Mouse (Mus musculus) midbrain, embryonic 10.5 days (tissue): ENCODE results near the gene Kif1bp. TPM values are rescaled to one million over a fixed set of nuclear protein-coding genes. Genes with fewer than 3 reads are reported as not detected.

Experiments
- DNase-seq: peaks from one replicate; pipeline ENCODE4 v3.0.0-alpha.2; 2017; ENCODE audit warnings: low spot score
- H3K27ac ChIP-seq: fragments of 300-500 bp; sonication (generic); replicated peaks from 2 replicates; pipeline ENCODE4 v1.5.1; 2016; ENCODE audit warnings: mild to moderate bottlenecking
- H3K27me3 ChIP-seq: fragments of 300-500 bp; sonication (generic); 2 replicates; pipeline ENCODE4 v1.6.1; 2016; ENCODE audit warnings: low read depth, mild to moderate bottlenecking; ENCODE audit not compliant: poor library complexity, severe bottlenecking
- H3K36me3 ChIP-seq: fragments of 300-500 bp; sonication (generic); 2 replicates; pipeline ENCODE4 v1.6.1; 2016; ENCODE audit warnings: mild to moderate bottlenecking, moderate library complexity
- H3K4me1 ChIP-seq: fragments of 300-500 bp; sonication (generic); 2 replicates; pipeline ENCODE4 v1.6.1; 2016
- H3K4me3 ChIP-seq: fragments of 300-500 bp; sonication (generic); 2 replicates; pipeline ENCODE4 v1.5.1; 2016; ENCODE audit warnings: mild to moderate bottlenecking, moderate library complexity
- H3K9me3 ChIP-seq: fragments of 300-500 bp; sonication (generic); replicated peaks from 2 replicates; pipeline ENCODE4 v1.6.1; 2016; ENCODE audit warnings: mild to moderate bottlenecking
- WGBS: fragments of 180-500 bp; shearing (Covaris S2); methylation state at CpG from one replicate; pipeline ENCODE4 v1.1.7; 2016; 5-methylcytosine and 5-hydroxymethylcytosine counted together
- polyA plus RNA-seq: library from polyadenylated mRNA; unstranded; fragments of >200 nt; fragmentation: Nextera tagmentation; extraction: Ambion mirVana; gene quantifications from 2 replicates; pipeline ENCODE4 v1.2.1, GENCODE M21; 2016

The Kif1bp gene
- polyA plus RNA-seq, 1 experiment from 2014 or later, result 39.5 TPM

DNA sequence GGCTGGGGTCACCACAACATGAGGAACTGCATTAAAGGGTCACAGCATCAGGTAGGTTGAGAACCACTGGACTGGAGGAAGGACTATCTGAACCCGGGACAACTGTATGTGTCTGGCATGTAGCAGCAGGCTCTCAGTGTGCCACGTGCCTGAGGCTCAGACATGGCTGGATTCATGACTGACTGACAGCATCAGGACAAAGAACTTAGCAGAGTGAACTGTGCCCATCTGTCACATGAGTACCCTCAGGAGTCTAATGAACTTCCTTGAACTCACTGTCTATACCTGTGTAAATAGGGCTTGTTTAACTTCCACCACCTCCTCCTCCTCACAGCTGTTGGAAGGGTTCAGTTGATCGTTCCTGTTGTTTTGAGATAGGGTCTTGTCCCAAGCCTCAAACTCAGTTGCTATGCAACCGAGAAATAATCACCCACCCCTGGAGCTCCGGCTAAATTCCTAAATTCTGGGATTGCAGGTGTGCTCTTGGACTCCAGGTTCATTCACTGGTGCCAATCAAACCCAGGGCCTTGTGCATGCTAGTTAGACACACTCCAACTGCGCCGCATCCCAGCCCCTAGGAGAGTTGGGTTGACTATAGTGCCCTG, 55.8 kb downstream of the Kif1bp start:
- no peak overlapping the region for H3K27ac ChIP-seq
- DNase-seq, result no peak
- H3K9me3 ChIP-seq, result no peaks in the 10 kb centered on the region
- no peak overlapping the region for H3K4me3 ChIP-seq
- H3K36me3 ChIP-seq, result no peaks in the 10 kb centered on the region
- no peaks in the 10 kb centered on the region for H3K4me1 ChIP-seq
- WGBS, result 86% methylated on average over 7 of the region's 7 CpGs
- no peaks in the 10 kb centered on the region for H3K27me3 ChIP-seq

DNA sequence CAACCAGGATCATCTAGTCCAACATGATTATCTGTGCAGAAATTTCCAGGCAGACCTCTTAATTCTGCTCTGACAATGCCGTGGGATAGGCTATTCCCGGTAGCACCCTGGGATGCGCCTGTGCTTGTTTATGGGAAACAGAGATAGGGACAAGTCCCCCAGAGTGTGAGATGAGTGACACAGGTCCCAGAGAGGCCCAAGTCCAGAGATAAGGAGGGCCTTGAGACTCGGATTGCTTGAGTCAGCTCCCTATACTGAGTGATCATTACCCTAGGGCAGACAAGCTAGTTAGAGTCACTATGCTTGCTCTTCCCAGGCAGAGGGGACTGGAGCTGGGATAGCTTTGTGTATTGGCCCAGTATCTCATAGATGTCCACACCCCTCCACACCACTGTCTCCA, 56.5 kb downstream of the Kif1bp start:
- Histone ChIP-seq H3K27me3 (no peaks in the 10 kb centered on the region), H3K4me3 (no peak overlapping the region), H3K27ac (no peak overlapping the region), H3K36me3 (no peaks in the 10 kb centered on the region), H3K4me1 (no peaks in the 10 kb centered on the region), H3K9me3 (no peaks in the 10 kb centered on the region)
- no peak for DNase-seq
- WGBS, result 70% methylated on average over 4 of the region's 4 CpGs

DNA sequence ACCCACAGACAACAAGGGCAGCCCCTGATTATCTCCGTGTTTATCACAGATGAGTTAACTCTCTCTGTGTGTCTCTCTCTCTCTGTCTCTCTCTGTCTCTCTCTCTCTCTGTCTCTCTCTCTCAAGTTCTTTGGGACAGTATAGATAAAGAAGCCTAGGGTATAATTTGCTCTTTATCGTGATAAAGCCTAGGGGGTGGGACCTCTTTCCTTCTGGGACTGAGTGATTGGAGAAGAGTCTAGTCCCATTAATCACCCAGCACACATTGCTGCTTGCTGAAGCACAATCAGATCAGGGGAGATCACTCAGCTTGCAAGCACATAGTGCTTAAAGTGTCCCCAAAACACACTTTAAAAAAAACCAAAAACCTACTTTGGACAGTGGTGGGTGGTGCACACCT, 57.3 kb downstream of the Kif1bp start:
- H3K36me3 ChIP-seq, result no peaks in the 10 kb centered on the region
- no peak for DNase-seq
- no peaks in the 10 kb centered on the region for H3K9me3 ChIP-seq
- 75% methylated on average over 2 of the region's 2 CpGs for WGBS
- H3K27me3 ChIP-seq, result no peaks in the 10 kb centered on the region
- no peak overlapping the region for H3K4me3 ChIP-seq
- H3K4me1 ChIP-seq, result no peaks in the 10 kb centered on the region
- H3K27ac ChIP-seq, result no peak overlapping the region

DNA sequence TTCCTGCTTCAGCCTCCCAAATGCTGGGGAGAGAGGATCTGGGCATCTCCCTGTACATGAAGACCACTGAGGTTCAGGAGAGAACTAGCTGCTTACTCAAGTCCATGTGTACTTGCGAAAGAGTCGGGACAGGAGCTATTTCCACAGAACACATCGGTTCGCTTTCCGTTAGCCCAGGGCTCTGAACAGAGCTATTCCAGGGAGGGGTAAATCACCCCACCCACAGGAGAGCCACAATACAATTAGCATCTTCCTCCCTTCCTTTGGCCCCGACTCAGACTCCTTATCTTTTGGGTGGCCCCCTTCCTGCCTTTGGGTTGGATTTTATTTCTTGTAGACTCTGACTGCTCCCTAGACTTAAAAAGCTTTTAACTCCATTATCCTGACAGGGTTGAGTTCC, 60.7 kb downstream of the Kif1bp start:
- Histone ChIP-seq H3K9me3 (no peaks in the 10 kb centered on the region), H3K4me3 (no peak overlapping the region), H3K27me3 (no peaks in the 10 kb centered on the region), H3K27ac (no peak overlapping the region), H3K4me1 (no peaks in the 10 kb centered on the region), H3K36me3 (no peaks in the 10 kb centered on the region)
- DNase-seq, result no peak
- 84% methylated on average over 6 of the region's 6 CpGs for WGBS

DNA sequence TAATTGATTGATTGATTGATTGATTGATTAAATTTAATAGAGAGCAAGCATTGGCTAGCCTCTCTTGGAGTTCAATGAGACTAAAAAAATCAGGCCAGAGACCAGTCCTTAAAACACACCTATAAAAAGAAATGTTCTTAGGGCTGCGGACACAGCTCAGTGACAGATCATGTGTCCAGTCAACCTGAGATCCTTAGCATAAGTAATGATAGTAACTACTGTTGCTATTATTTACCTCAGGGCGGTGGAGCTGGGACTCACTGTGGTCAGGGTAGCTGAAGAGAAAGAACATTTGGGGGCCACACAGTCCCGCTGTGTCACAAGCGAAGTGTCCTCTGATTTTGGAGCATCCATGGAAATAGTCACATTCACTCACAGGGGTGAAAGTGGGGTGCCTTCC, 65.4 kb downstream of the Kif1bp start:
- H3K27me3 ChIP-seq, result peaks cover 16% of the 10 kb centered on the region
- no peaks in the 10 kb centered on the region for H3K9me3 ChIP-seq
- no peaks in the 10 kb centered on the region for H3K36me3 ChIP-seq
- 92% methylated on average over 4 of the region's 4 CpGs for WGBS
- H3K27ac ChIP-seq, result no peak overlapping the region
- no peak overlapping the region for H3K4me3 ChIP-seq
- peaks cover 10% of the 10 kb centered on the region for H3K4me1 ChIP-seq
- DNase-seq, result no peak

DNA sequence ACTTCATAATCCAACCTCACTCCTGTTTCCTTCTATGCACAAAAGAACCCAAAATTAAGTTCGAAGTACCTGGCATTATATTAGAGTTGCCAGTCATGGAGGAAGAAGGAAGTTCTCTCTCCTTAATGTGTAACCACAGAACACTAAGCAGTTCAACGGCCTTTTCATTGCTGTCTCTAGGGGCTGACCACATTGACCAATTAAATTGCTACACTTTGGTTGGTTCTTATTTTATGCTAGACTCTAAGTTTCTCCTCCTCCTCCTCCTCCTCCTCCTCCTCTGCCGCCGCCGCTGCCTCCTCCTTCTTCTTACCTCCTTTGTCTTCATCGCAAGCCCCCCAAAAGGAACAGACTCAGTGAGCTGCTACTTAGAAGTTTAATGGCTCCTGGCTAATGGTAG, 66.7 kb downstream of the Kif1bp start:
- WGBS, result 75% methylated on average over 6 of the region's 6 CpGs
- no peak for DNase-seq
- Histone ChIP-seq H3K36me3 (no peaks in the 10 kb centered on the region), H3K4me1 (peaks cover 12% of the 10 kb centered on the region), H3K27me3 (peaks cover 27% of the 10 kb centered on the region), H3K9me3 (no peaks in the 10 kb centered on the region), H3K27ac (no peak overlapping the region), H3K4me3 (no peak overlapping the region)

DNA sequence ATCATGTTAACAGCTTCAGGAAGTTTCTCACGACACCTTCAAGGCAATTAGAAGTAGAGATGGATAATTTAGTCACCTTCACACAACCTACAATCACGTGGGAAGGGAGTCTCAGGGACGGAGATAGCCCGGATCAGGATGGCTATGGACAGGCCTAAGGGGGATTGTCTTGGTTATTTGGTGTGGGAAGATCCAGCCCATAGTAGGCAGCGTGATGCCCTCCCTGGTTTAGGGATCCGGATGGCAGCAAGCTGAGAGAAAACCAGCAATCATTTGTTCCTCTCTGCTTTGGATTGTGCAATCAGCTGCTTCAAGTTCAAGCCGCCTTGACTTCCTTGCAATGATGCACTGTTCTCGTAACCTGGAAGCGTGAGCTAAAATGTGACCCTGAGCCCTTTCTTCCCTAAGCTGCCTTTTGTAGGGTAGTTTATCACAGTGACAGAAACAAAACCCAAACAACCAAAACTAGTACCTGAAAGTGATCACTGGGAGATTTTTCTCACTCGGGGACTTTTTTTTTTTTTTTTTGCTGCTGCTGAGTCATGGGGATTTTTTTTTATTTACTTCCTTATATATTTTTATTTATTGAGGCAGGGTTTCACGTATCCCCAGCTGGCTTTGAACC, 69.1 kb downstream of the Kif1bp start:
- Histone ChIP-seq H3K27ac (no peak overlapping the region), H3K27me3 (peaks cover 27% of the 10 kb centered on the region), H3K4me1 (peaks cover 12% of the 10 kb centered on the region), H3K36me3 (no peaks in the 10 kb centered on the region), H3K9me3 (no peaks in the 10 kb centered on the region), H3K4me3 (no peak overlapping the region)
- WGBS, result 71% methylated on average over 11 of the region's 11 CpGs
- no peak for DNase-seq

DNA sequence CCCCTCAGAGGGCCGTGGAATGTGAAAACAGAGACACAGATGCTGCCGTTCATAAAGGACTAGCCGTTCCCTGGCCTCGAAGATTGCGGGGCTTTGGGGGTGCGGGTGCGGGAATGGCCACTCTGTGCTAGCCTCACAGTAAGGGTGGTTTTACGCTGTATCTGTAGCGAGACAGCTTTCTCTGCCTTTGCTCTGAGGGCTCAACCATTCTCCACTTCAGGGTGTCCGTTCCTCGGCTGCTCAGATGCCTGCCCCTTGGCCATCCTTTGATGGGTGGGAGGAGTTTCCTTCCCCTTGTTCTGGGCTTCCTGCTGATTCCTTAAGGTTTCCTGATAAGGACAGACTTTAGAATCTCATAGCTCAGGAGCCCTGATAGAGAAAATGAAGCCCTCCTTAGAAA, 69.8 kb downstream of the Kif1bp start:
- 16% methylated on average over 11 of the region's 11 CpGs for WGBS
- DNase-seq, result no peak

DNA sequence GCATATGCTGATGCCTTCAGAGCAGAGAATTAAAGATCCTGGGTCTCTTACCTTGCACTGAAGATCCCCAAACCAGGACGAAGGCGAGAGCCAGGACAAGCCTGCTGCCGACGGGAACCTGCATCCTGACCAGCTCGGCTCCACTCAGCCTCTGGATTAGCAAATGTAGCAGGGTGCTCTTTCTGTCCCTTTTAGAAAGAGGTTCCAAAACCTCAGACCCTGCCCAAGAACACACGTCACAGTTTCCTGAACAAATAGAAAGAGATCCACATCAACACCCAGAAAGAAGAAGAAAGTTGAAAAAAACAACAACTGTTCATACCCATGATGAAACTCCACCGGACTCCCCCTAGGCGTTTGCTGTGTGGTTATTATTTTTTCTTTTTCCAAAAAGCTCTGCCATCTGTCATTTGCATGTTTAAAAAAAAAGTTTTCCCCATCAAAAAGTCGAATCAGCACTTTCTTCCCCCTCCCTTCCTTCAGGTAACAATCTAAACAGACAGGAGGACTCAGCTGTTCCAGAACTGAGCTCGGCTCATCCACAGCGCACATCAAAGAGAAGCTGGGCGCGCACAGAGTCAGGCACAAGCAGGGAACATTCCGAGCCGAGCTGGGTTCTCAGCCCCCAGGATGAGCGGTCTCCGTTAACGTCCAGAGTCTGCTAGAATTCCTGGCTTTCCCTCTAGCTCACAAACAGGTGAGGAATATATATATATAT, 70.5 kb downstream of the Kif1bp start:
- peak; percentile 22 for DNase-seq
- no peak overlapping the region for H3K27ac ChIP-seq
- peaks cover 27% of the 10 kb centered on the region for H3K27me3 ChIP-seq
- H3K4me3 ChIP-seq, result peak overlapping the region; percentile 43
- no peaks in the 10 kb centered on the region for H3K9me3 ChIP-seq
- no peaks in the 10 kb centered on the region for H3K36me3 ChIP-seq
- H3K4me1 ChIP-seq, result peaks cover 12% of the 10 kb centered on the region
- WGBS, result 18% methylated on average over 18 of the region's 18 CpGs

More for the DNA sequence above, 69.8 kb downstream of the Kif1bp start:
- Histone ChIP-seq H3K4me1 (peaks cover 12% of the 10 kb centered on the region), H3K9me3 (no peaks in the 10 kb centered on the region), H3K4me3 (peak overlapping the region; percentile 43), H3K36me3 (no peaks in the 10 kb centered on the region), H3K27ac (peak overlapping the region; percentile 28; the same call in 1 of the 2 replicates), H3K27me3 (peaks cover 27% of the 10 kb centered on the region)

DNA sequence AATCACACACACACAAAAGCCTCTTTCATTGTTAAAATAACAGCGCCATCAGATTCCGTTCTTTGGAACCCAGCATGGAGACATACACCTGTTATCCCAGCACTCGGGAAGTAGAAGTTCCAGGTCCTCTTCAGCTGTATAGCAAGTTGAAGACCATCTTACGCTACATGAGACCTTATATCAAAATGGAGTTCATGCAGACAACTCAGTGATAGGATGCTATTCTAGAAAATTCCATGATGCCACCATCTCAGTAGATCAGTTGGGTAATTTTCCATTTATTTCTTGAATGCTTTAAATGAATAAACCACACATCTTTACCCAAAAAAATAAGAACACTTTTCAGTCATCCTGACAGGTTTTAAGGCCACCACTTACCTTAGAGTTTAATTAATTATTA, 71.2 kb downstream of the Kif1bp start:
- no peak overlapping the region for H3K4me3 ChIP-seq
- H3K9me3 ChIP-seq, result no peaks in the 10 kb centered on the region
- peaks cover 12% of the 10 kb centered on the region for H3K4me1 ChIP-seq
- H3K27me3 ChIP-seq, result peaks cover 27% of the 10 kb centered on the region
- H3K36me3 ChIP-seq, result no peaks in the 10 kb centered on the region
- WGBS, result 92% methylated on average over 4 of the region's 4 CpGs
- H3K27ac ChIP-seq, result no peak overlapping the region
- no peak for DNase-seq

DNA sequence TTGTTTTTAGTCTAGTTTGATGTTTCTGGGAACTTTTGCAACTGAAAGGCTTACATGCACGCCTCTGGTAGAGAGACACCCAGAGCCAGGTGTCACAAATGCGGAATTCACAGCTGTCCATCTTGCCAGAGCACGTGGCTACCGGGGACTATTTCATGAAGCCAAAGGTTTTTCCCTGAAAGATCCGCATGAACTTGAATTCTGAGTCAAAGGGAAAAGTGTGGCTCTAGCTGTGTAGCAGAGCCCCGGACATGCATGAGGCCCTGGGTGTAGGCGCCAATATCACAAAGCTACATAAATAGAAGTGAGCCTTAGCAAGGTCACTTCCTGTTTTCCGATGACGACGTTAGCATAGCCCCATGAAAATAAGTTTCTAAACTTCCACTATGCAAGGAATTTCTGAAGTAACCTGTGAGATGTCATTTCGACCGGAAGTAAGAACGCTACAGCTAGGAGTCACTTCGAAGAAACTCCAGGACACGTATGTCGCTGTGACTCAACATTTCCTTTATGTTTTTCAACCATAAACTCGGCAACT, 72.2 kb downstream of the Kif1bp start:
- H3K27ac ChIP-seq, result no peak overlapping the region
- no peaks in the 10 kb centered on the region for H3K9me3 ChIP-seq
- 87% methylated on average over 17 of the region's 17 CpGs for WGBS
- peaks cover 27% of the 10 kb centered on the region for H3K27me3 ChIP-seq
- no peaks in the 10 kb centered on the region for H3K36me3 ChIP-seq
- no peak for DNase-seq
- no peak overlapping the region for H3K4me3 ChIP-seq
- peaks cover 12% of the 10 kb centered on the region for H3K4me1 ChIP-seq

DNA sequence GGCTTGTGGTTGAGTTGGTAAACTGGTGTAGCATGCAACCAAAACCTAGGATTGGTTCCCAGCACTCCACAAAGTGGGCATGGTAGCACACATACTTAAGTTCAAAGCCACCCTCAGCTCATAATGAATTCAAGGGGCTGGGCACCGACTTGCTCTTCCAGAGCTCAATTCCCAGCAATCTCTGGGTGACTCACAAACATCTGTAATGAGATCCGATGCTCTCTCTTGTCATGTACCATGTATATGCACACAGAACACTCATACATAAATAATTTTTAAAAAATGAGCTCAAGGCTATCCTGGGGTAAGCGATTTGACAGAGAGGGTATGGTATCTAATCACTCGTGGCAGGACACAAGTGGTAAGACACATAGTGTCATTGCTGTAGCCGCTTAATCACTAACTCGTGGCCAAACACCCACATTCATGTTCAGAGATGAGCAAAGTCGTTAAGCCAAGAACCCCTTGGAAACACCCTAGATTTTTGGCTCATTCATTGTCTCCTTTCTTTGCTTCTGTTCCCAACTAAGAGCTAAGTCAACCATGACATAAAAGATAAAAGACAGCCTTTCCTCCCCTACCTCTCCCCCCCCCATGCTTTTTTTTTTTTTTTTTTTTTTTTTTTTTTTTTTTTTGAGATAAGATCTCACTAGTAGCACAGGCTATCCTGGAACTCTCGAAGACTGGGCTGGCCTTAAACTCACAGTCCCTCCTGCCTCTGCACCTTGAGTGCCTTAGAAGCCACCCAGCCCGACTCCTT, 72.9 kb downstream of the Kif1bp start:
- H3K4me3 ChIP-seq, result no peak overlapping the region
- no peaks in the 10 kb centered on the region for H3K36me3 ChIP-seq
- peaks cover 12% of the 10 kb centered on the region for H3K4me1 ChIP-seq
- peaks cover 27% of the 10 kb centered on the region for H3K27me3 ChIP-seq
- H3K27ac ChIP-seq, result no peak overlapping the region
- WGBS, result 84% methylated on average over 9 of the region's 9 CpGs
- H3K9me3 ChIP-seq, result no peaks in the 10 kb centered on the region
- DNase-seq, result no peak
